Mouse (Mus musculus) olfactory bulb, adult 2 months (tissue): ENCODE data around the gene Lsm12. TPM values are rescaled to one million over a fixed set of nuclear protein-coding genes. Genes with fewer than 3 reads are reported as not detected.

ENCODE experiments used
- H3K27ac ChIP-seq: fragments of 200-500 bp; 2 replicates; pipeline ENCODE4 v1.5.1; 2012; ENCODE audit warnings: low read depth, low read length; ENCODE audit not compliant: insufficient read depth
- H3K4me1 ChIP-seq: fragments of 200-500 bp; 2 replicates; pipeline ENCODE4 v1.6.1; 2012; ENCODE audit warnings: low read length; ENCODE audit not compliant: control insufficient read depth, insufficient read depth
- H3K4me3 ChIP-seq: fragments of 200-500 bp; 2 replicates; pipeline ENCODE4 v1.5.1; 2012; ENCODE audit warnings: mild to moderate bottlenecking, low read depth, low read length, moderate library complexity; ENCODE audit not compliant: insufficient read depth
- CTCF ChIP-seq: fragments of 200-500 bp; IDR thresholded peaks from 2 replicates; pipeline ENCODE4 v1.5.1; 2012; ENCODE audit warnings: low read depth, mild to moderate bottlenecking, low read length, moderate library complexity; ENCODE audit not compliant: insufficient read depth
- POLR2A ChIP-seq: fragments of 200-500 bp; IDR thresholded peaks from 2 replicates; pipeline ENCODE4 v1.6.1; 2012; ENCODE audit warnings: mild to moderate bottlenecking, low read depth, low read length, moderate library complexity; ENCODE audit not compliant: insufficient read depth
- WGBS: fragments of 180-500 bp; shearing (Covaris S2); methylation state at CpG from one replicate; pipeline ENCODE4 v1.1.7; 2018; 5-methylcytosine and 5-hydroxymethylcytosine counted together
- polyA plus RNA-seq: library from polyadenylated mRNA; stranded (reverse); fragments of >200 nt; gene quantifications from 2 replicates; pipeline ENCODE4 v1.2.4, GENCODE M21; 2012; ENCODE audit warnings: low replicate concordance; ENCODE audit not compliant: missing spikeins, insufficient read depth, insufficient read length

Lsm12 gene
- not detected in 2 replicates for polyA plus RNA-seq

DNA sequence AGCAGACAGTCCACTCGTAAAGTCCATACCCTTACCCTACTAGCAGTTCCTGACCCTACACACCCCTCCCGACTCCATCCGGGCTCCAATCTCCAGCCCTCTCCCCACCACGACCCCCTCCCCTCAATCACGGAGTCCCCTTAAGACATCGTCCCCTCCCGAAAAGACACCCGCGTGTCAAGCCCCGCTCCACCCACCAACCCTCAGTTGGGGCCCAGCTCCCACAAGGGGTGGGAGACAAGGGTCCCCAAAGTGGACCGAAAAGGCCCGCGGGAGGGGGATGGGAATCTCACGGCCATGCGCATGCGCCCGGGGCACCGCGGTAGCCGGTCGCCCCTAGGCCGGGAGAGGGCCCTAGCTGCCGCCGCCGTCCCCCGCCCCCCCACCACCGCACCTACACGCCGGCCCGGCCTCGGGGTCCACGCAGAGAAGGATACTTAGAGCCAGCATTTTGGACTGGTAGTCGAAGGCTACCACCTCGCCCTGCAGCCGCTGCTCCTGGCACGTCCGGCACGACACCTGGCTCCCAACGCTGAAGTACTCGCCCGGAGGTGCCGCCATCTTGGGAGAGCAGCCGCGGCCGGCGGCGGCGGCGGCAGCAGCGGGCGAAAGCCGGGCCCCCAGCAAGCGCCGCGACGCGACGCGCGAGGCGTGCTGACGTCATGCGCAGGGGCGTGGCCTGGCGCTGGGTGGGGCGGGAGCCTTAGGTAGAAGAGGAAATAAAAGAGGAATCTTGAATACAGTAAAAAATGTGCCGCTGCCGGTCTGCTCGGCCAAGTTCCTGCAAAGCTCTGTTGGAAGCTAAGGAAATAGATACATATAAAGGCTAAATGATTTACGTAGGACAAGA is at the start of gene Lsm12:
Gene Lsm12 (minus strand): TSS at position 651 of the 850 bp plus-strand sequence.
- peak within 1 kb of the TSS; percentile 99 for H3K4me3 ChIP-seq
- WGBS, result under 1% methylated on average over 69 of the region's 70 CpGs
- H3K4me1 ChIP-seq, result peaks cover 7% of the 10 kb centered on the region
- TF ChIP-seq POLR2A (peak; percentile 91), CTCF (no peak)
- H3K27ac ChIP-seq, result peak within 1 kb of the TSS; percentile 97

DNA sequence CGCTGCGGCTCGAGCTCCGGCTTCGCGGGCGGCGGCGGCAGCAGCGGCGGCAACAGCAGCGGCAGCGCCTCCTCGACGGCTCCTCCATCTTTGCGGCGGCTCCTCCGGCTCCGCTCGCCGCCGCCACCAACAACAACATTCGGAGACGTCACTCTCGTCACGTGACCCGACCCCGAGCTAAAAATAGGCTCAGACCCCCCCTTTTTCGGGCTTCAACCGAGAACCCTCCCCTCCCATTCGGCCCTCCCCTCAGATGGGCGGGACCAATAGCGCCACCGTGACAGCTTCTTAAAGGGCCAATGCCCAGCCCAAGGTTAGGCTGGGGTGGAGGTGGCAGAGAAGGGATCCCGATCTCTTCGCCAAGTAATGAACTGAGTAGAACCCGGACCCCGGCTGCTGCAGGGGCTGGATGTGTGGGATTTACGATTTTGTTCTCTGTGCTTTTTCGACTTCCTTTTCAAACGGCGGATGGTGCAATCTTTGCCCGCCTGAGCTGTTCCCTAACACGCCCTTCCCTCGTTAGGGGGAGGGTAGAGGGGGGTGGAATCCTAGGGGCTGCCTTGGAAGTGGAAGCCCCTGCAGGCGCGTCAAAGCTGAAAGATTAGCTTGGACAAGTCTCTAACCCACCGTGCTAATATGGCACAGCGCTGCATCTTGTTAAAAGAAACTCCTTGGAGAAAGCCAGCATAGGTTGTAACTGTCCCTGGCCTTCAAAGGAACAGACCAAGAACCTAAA is 45.1 kb upstream of the Lsm12 start, which contains the start of gene Hdac5:
Gene Hdac5 (minus strand): TSS at position 161 of the 736 bp plus-strand sequence.
- under 1% methylated on average over 47 of the region's 49 CpGs for WGBS
- Histone ChIP-seq H3K27ac (peak within 1 kb of the TSS; percentile 93), H3K4me1 (peaks cover 24% of the 10 kb centered on the region), H3K4me3 (peak within 1 kb of the TSS; percentile 86)
- peak; percentile 80 for TF ChIP-seq POLR2A
- TF ChIP-seq CTCF, result no peak

DNA sequence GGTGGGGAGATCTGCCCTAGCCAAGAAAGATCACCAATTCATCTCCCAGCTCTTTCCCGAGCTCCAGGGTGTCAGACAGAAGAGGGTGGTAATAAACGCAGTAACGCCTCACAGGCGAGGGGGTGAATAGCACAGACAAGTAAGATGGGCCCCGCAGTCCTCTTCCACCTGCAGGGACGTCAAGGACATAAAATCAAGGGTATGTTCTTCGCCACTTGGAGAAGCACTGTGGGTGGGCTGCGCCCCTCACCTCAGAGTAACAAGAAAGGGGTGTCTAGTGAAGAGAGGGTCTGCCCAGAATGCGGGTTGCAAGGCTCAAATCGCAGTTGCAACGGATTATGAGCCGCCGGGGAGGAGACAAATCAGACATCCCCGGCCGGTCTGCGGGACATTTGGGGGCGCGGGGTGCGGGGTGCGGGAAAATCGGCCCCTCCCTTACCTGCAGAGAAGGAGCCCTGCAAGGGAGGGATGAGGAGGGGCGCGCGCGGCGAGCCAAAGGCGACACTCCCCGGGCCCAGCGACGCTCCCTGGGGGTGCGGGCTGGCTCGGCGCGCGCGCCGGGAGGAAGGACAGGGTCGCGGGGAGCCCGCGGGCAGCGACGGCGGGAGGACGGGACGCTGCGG is 44.3 kb upstream of the Lsm12 start:
- Histone ChIP-seq H3K4me3 (peak overlapping the region; percentile 86), H3K4me1 (peaks cover 31% of the 10 kb centered on the region), H3K27ac (peak overlapping the region; percentile 93)
- under 1% methylated on average over 46 of the region's 47 CpGs for WGBS
- no peak for TF ChIP-seq CTCF
- TF ChIP-seq POLR2A, result no peak

DNA sequence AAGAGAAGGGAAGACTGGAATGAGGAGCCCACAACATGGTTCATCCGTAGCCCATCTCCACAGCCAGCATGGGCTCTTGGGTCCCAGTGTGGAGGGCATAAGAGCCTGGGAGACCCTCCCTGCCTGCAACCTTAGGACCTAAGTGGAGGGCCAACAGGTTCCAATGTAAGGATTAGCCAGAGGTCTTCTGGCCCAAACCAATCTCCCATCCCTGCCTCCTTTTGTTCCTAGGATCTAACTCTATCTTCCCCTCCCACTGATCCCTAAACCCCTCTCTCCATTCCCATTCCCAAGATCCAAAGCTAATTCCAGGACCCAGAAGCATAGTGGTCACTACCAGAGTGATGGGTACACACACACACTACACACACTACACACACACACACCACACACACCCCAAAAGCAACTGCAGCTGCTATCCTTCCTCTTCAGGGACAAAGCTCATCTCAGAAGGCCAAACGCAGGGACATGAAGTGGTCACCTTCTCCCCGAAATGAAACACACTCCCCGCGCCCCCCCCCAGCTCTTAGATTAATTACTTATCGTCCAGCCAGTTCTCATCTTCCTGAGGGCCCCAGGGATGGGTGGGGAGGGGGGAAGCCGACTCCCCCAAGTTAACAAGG is 43.7 kb upstream of the Lsm12 start:
- H3K4me3 ChIP-seq, result peak overlapping the region; percentile 86
- peaks cover 37% of the 10 kb centered on the region for H3K4me1 ChIP-seq
- H3K27ac ChIP-seq, result peak overlapping the region; percentile 93
- 5% methylated on average over 7 of the region's 7 CpGs for WGBS
- TF ChIP-seq CTCF (no peak), POLR2A (no peak)

DNA sequence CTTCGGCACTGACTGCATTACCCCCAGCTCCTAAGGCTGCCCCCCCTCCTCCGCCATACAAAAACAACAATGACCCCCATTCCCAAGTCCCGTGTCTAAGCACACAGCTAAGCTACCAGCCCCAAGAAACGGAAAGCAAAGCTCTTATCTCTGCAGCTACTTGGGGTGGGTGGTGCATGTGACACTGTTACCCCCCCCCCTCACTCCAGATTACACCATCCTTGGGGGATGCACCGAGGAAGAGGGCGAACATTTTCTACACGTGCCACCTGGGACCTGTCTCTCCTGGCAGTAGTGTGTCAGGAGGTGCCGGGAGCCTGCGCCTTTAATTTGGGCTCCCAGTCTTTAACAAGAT is 43.1 kb upstream of the Lsm12 start:
- 8% methylated on average over 9 of the region's 9 CpGs for WGBS
- Histone ChIP-seq H3K4me1 (peaks cover 43% of the 10 kb centered on the region), H3K27ac (peak overlapping the region; percentile 93; the same call in 1 of the 2 replicates), H3K4me3 (peak overlapping the region; percentile 86)
- TF ChIP-seq POLR2A (no peak), CTCF (no peak)

DNA sequence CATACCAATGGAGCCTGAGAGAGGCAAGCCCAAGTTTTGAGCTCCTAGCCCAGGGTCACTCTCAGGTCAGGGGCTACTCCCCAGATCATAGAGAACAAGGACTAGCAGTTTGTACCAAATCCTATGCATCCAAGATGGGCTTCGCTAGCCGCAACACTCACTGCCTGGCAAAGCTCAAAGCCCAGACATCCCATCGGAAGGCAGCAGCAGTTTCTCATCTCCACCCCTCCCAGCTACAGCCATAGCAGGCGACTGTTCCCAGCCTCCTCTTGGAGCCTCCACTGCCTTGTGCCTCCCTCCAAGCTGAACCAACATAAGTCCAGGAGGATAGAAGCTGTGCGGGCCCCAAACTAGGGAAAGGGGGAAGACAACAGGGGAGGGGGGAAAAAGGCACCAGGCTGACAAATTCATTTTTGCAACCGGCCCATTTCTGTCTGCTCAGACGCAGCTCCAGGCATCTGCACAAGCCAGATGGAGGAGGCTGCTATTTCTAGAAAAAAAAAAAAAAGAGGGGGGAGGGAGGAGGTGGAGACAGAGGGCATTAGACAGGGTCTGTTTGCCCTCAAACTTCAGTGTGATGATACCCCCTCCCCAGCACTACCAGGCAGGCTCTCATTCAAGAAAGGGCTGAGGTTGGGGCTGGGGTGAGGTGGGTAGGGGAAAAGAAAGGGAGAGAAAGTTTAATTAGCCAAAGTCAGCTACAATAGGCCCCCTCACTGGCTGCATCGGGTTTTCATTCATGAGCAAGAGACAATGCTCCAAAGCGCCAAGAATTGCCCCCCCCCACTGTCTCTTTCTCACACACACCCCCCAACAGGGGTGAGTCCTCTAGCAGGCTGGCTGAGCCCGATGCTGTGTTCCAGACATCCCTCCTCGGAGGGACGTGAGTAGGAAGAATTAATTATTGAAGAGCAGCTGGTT is 42.4 kb upstream of the Lsm12 start:
- peak overlapping the region; percentile 93 for H3K27ac ChIP-seq
- peak overlapping the region; percentile 86 for H3K4me3 ChIP-seq
- H3K4me1 ChIP-seq, result peaks cover 50% of the 10 kb centered on the region
- no peak for TF ChIP-seq POLR2A
- no peak for TF ChIP-seq CTCF
- WGBS, result 11% methylated on average over 12 of the region's 12 CpGs

DNA sequence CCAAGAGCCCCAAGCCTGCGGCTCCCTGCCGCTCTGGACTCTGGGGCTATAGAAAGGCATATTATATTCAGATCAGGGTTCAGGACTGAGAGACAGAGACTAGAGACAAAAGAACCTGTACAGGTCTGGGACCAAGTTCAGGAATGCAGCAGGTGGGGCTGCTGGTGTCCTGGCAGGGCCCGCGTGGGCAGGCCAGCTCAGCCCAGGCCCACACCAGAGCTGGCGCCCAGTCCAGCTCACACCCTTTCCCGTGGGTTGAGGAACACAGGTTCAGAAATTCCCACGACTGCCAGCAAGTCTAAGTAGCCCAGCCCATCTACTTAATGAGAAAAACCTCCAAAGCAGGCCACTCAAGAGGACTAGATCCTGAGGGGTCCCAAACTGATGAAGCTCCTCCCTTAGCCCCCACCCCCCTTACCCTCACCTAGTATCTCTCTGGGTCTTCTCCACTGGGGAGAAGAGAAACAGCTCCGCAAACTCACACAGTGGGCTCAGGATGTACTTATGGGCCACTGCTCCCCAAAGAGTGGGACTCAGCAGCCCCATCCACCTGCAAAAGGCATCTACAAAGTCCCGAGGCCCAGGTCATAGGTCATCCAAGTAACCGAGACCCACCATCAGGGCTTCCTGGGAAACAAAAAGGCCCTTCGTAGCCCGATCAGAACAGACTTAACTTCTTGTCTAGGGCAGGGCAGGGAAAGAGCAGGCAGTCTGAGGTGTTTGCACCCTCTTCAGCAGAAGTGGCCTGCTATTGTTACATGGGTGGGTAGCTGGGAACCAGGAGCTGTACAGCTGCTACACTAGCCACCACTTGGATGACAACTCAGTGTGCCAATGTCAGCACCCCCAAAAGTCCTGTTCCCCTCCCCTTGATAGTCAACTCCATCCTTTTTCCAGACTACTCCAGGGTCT is 41.2 kb upstream of the Lsm12 start:
- peaks cover 61% of the 10 kb centered on the region for H3K4me1 ChIP-seq
- peak overlapping the region; percentile 86 for H3K4me3 ChIP-seq
- no peak overlapping the region for H3K27ac ChIP-seq

More for the DNA sequence above, 41.2 kb upstream of the Lsm12 start:
- 59% methylated on average over 12 of the region's 12 CpGs for WGBS
- no peak for TF ChIP-seq POLR2A
- TF ChIP-seq CTCF, result no peak
